Mouse (Mus musculus): ENCODE measurements around the gene Olfr132. TPM values are rescaled to one million over a fixed set of nuclear protein-coding genes. Genes with fewer than 3 reads are reported as not detected.

Olfr132 gene
- not detected for total RNA-seq (2023)

GRCm38 (mm10) chr17:38134426-38134825, at the start of gene Olfr132:
Olfr132 (minus strand) TSS chr17:38134526.

GRCm38 (mm10) chr17:38171088-38171487, 36.8 kb upstream of the Olfr132 start, which contains the start of gene Olfr134:
Olfr134 (plus strand) TSS chr17:38171388.

GRCm38 (mm10) chr17:38144981-38145380, 10.7 kb upstream of the Olfr132 start, which contains the start of gene Olfr133:
Olfr133 (plus strand) TSS chr17:38145281.

GRCm38 (mm10) chr17:38088593-38088992, 45.7 kb downstream of the Olfr132 start, which contains the start of gene Olfr131:
Olfr131 (minus strand) TSS chr17:38088693.

Other genes starting within 250 kb of the Olfr132 start
- gene Olfr127, start 234.1 kb downstream of the Olfr132 start, total RNA-seq (2023): not detected
- not detected for gene Olfr128, start 214.0 kb downstream of the Olfr132 start, total RNA-seq (2023)
- not detected for gene Olfr761, start 181.4 kb downstream of the Olfr132 start, total RNA-seq (2023)
- not detected for gene Olfr129, start 74.4 kb downstream of the Olfr132 start, total RNA-seq (2023)
- gene Olfr130, start 70.6 kb downstream of the Olfr132 start, total RNA-seq (2023): not detected
- not detected for gene Olfr131, start 45.8 kb downstream of the Olfr132 start, total RNA-seq (2023)
- gene Olfr133, start 10.8 kb upstream of the Olfr132 start, total RNA-seq (2023): not detected
- not detected for gene Olfr134, start 36.9 kb upstream of the Olfr132 start, total RNA-seq (2023)
- not detected for gene Olfr135, start 69.8 kb upstream of the Olfr132 start, total RNA-seq (2023)
- gene Olfr138, start 126.5 kb upstream of the Olfr132 start, total RNA-seq (2023): not detected
- not detected for gene Olfr137, start 173.0 kb upstream of the Olfr132 start, total RNA-seq (2023)
- gene Olfr136, start 195.3 kb upstream of the Olfr132 start, total RNA-seq (2023): not detected

Data from CD4-positive naive resting alpha-beta T cell, adult 57 days (primary cell).